ENCODE assay signal across 8 mouse cellular contexts in genomic region chr13:97282051-97282910, GRCm38 (mm10). TPM values are rescaled to one million over a fixed set of nuclear protein-coding genes. Genes with fewer than 3 reads are reported as not detected.
DNase-seq lines count a peak whose midpoint lies in the region; ATAC-seq and TF ChIP-seq lines count a peak whose summit lies in the region.

No protein-coding gene starts in this region.

- WGBS in heart, embryonic 15.5 days, result 19% methylated on average over 26 of the region's 26 CpGs
- WGBS in liver, embryonic 13.5 days (ENCODE audit: insufficient replicate concordance), result 31% methylated on average over 26 of the region's 26 CpGs
- WGBS in stomach, postnatal 0 days, result 17% methylated on average over 26 of the region's 26 CpGs

- H3K4me2 ChIP-seq in heart, embryonic 15.5 days, result peak overlapping the region; percentile 69
- H3K4me2 ChIP-seq in liver, embryonic 13.5 days, result peak overlapping the region; percentile 15; the same call in 1 of the 2 replicates
- H3K4me2 ChIP-seq in stomach, postnatal 0 days (replicated peaks; ENCODE audit: low read depth), result peak overlapping the region; percentile 55

- H3K36me3 ChIP-seq in heart, embryonic 15.5 days, result no peaks in the 10 kb centered on the region
- no peaks in the 10 kb centered on the region for H3K36me3 ChIP-seq in liver, embryonic 13.5 days
- H3K36me3 ChIP-seq in stomach, postnatal 0 days (ENCODE audit: control insufficient read depth, insufficient read depth, low read length), result no peaks in the 10 kb centered on the region

- no peaks in the 10 kb centered on the region for H3K27me3 ChIP-seq in heart, embryonic 15.5 days
- peaks cover 19% of the 10 kb centered on the region for H3K27me3 ChIP-seq in liver, embryonic 13.5 days
- H3K27me3 ChIP-seq in stomach, postnatal 0 days (ENCODE audit: control insufficient read depth, insufficient read depth, low read length), result no peaks in the 10 kb centered on the region

- 0 out of 2 replicates have a peak overlapping the region, but pooled peaks have one; percentile 27 for H3K27ac ChIP-seq in heart, embryonic 15.5 days
- H3K27ac ChIP-seq in liver, embryonic 13.5 days, result no peak overlapping the region
- H3K27ac ChIP-seq in stomach, postnatal 0 days (replicated peaks), result peak overlapping the region; percentile 67; the same call in 1 of the 2 replicates

- no peak for TF ChIP-seq CTCF in stomach, postnatal 0 days (IDR thresholded peaks at IDR 0.05; ENCODE audit: low read depth)

- no peaks in the 10 kb centered on the region for H3K9me3 ChIP-seq in heart, embryonic 15.5 days (replicated peaks)
- H3K9me3 ChIP-seq in liver, embryonic 13.5 days (replicated peaks), result no peaks in the 10 kb centered on the region
- H3K9me3 ChIP-seq in stomach, postnatal 0 days (ENCODE audit: control insufficient read depth, low read length), result no peaks in the 10 kb centered on the region

- H3K9ac ChIP-seq in heart, embryonic 15.5 days, result peak overlapping the region; percentile 51
- H3K9ac ChIP-seq in liver, embryonic 13.5 days, result no peak overlapping the region
- H3K9ac ChIP-seq in stomach, postnatal 0 days (ENCODE audit: low read length), result no peak overlapping the region

- H3K4me1 ChIP-seq in heart, embryonic 15.5 days (replicated peaks), result peaks cover 12% of the 10 kb centered on the region
- no peaks in the 10 kb centered on the region for H3K4me1 ChIP-seq in liver, embryonic 13.5 days (replicated peaks)
- H3K4me1 ChIP-seq in stomach, postnatal 0 days (replicated peaks; ENCODE audit: control insufficient read depth, insufficient read depth), result no peaks in the 10 kb centered on the region

- H3K4me3 ChIP-seq in heart, embryonic 15.5 days, result peak overlapping the region; percentile 45
- no peak overlapping the region for H3K4me3 ChIP-seq in liver, embryonic 13.5 days (replicated peaks)
- H3K4me3 ChIP-seq in stomach, postnatal 0 days (ENCODE audit: low read depth, low read length), result peak overlapping the region; percentile 15; the same call in 1 of the 2 replicates

- ATAC-seq in heart, embryonic 15.5 days (replicated peaks; ENCODE audit: insufficient number of reproducible peaks, insufficient read depth, low FRiP score, low read depth), result no peak
- no peak for ATAC-seq in liver, embryonic 13.5 days (ENCODE audit: low read depth)
- peak; percentile 77 for ATAC-seq in stomach, postnatal 0 days (ENCODE audit: low FRiP score, low TSS enrichment)
- no peak for ATAC-seq in erythroblast, adult 5-6 weeks (replicated peaks; ENCODE audit: low FRiP score, poor library complexity, severe bottlenecking)
- ATAC-seq in inflammation-experienced regulatory T-cells, adult 6 months, result no peak

- DNase-seq in right cerebral cortex, postnatal 4 days, result peak; percentile 21
- no peak for DNase-seq in right cerebral cortex, postnatal 14 days
- no peak for DNase-seq in liver, embryonic 13.5 days
- DNase-seq in stomach, postnatal 0 days (ENCODE audit: low spot score), result peak; percentile 49
- no peak for DNase-seq in thymus, adult 18-20 months

- no peak for TF ChIP-seq EP300 in stomach, postnatal 0 days (optimal IDR thresholded peaks at IDR 0.05)

RNA-seq across cellular contexts. Expression of gene Enc1, which starts 41.4 kb away (rescaled TPM):
- 3.8 and 4.0 TPM in 2 replicates for polyA plus RNA-seq in heart, embryonic 15.5 days (2015; fragmentation: Nextera tagmentation; extraction: Ambion mirVana)
- polyA plus RNA-seq in liver, embryonic 13.5 days (2015; fragmentation: Nextera tagmentation; extraction: Ambion mirVana), result 0.75 and 0.81 TPM in 2 replicates
- 3.3 and 3.5 TPM in 2 replicates for polyA plus RNA-seq in stomach, postnatal 0 days (2015; fragmentation: Nextera tagmentation; extraction: Ambion mirVana)
- total RNA-seq in erythroblast, adult 5-6 weeks (2015; ENCODE audit: low replicate concordance), result 0.21 TPM in 1 of 2 replicates, not detected in the other
- total RNA-seq in erythroblast, adult 5-6 weeks (2017; ENCODE audit: low replicate concordance), result 0.17 and 0.56 TPM in 2 replicates
- polyA plus RNA-seq in inflammation-experienced regulatory T-cells, adult 6 months (2017; shearing (Covaris generic)), result 1 to 10 TPM; 1.7 to 4.6 (median 3.3) TPM

Comparison
In these comparisons a context has a peak if more than half of its experiments do, and no peak if none do; other contexts are left out.
1. DNase-seq: peak in right cerebral cortex, postnatal 4 days (single experiment) and stomach, postnatal 0 days (single experiment); none in right cerebral cortex, postnatal 14 days (single experiment), liver, embryonic 13.5 days (single experiment) and thymus, adult 18-20 months (0 of 2).
2. H3K4me2 ChIP-seq: peak in every context shown above with its lines; median percentile 69 in heart, embryonic 15.5 days; 55 in stomach, postnatal 0 days; 15 in liver, embryonic 13.5 days.